Mouse (Mus musculus): Measurements from ENCODE around the gene Apoc1. TPM values are rescaled to one million over a fixed set of nuclear protein-coding genes. Genes with fewer than 3 reads are reported as not detected.
"Not testable (repeated sequence)": the region's sequence is repeated elsewhere in the genome, so short reads cannot be mapped to it uniquely, and the experiment has no call there.

The Apoc1 gene
- total and polyA plus RNA-seq, 3 experiments = 4.8 to 15.3 (median 12.3) TPM

GRCm38 (mm10) chr7:19688611-19689010 lies 3.8 kb downstream of the Apoc1 start:
- H3K27me3 ChIP-seq (ENCODE audit: insufficient read depth, low read length) = peaks cover 5% of the 10 kb centered on the region; the same call in 1 of the 2 replicates
- peaks cover 45% of the 10 kb centered on the region for H3K4me1 ChIP-seq (ENCODE audit: insufficient read depth, low read depth, low read length)
- DNase-seq (ENCODE audit: low spot score) (no peak), ATAC-seq (ENCODE audit: extremely low read depth, insufficient number of reproducible peaks, low FRiP score, poor library complexity, severe bottlenecking) (no peak)
- H3K9me3 ChIP-seq (replicated peaks) = no peaks in the 10 kb centered on the region
- no peaks in the 10 kb centered on the region for H3K36me3 ChIP-seq (replicated peaks)
- no peak for TF ChIP-seq GATA1 (IDR thresholded peaks at IDR 0.05; ENCODE audit: borderline replicate concordance, low read length)
- no peak for TF ChIP-seq GATA2 (IDR thresholded peaks at IDR 0.05; ENCODE audit: borderline replicate concordance, low read depth, low read length)
- TF ChIP-seq CTCF (IDR thresholded peaks at IDR 0.05; ENCODE audit: low read depth, low read length) = no peak
- TF ChIP-seq TAL1 (conservative IDR thresholded peaks at IDR 0.05; ENCODE audit: low read depth, low read length) = no peak
- TF ChIP-seq POLR2AphosphoS5 (IDR thresholded peaks at IDR 0.05; ENCODE audit: insufficient replicate concordance, low read depth, low read length) = no peak
- H3K4me3 ChIP-seq (ENCODE audit: low read depth, low read length) = no peak overlapping the region

- Histone ChIP-seq H3K4me3 (ENCODE audit: low read depth, low read length) (no peak overlapping the region), H3K4me1 (ENCODE audit: insufficient read depth, low read depth, low read length) (peaks cover 43% of the 10 kb centered on the region), H3K27me3 (ENCODE audit: insufficient read depth, low read length) (peaks cover 5% of the 10 kb centered on the region; the same call in 1 of the 2 replicates), H3K36me3 (replicated peaks) (no peaks in the 10 kb centered on the region), H3K9me3 (replicated peaks) (no peaks in the 10 kb centered on the region)
- TF ChIP-seq POLR2AphosphoS5 (IDR thresholded peaks at IDR 0.05; ENCODE audit: insufficient replicate concordance, low read depth, low read length) = no peak
- no peak for TF ChIP-seq GATA1 (IDR thresholded peaks at IDR 0.05; ENCODE audit: borderline replicate concordance, low read length)
- TF ChIP-seq TAL1 (conservative IDR thresholded peaks at IDR 0.05; ENCODE audit: low read depth, low read length) = no peak
- TF ChIP-seq GATA2 (IDR thresholded peaks at IDR 0.05; ENCODE audit: borderline replicate concordance, low read depth, low read length) = no peak
- no peak for TF ChIP-seq CTCF (IDR thresholded peaks at IDR 0.05; ENCODE audit: low read depth, low read length)
- DNase-seq (ENCODE audit: low spot score) = no peak
- no peak for ATAC-seq (ENCODE audit: extremely low read depth, insufficient number of reproducible peaks, low FRiP score, poor library complexity, severe bottlenecking)
Observed at GRCm38 (mm10) chr7:19688101-19688500, 4.4 kb downstream of the Apoc1 start.

GRCm38 (mm10) chr7:19686927-19687583 lies 5.4 kb downstream of the Apoc1 start:
- H3K9me3 ChIP-seq (replicated peaks); H3K36me3 ChIP-seq (replicated peaks); H3K27me3 ChIP-seq (ENCODE audit: insufficient read depth, low read length); DNase-seq (ENCODE audit: low spot score); H3K4me3 ChIP-seq (ENCODE audit: low read depth, low read length); ATAC-seq (ENCODE audit: extremely low read depth, insufficient number of reproducible peaks, low FRiP score, poor library complexity, severe bottlenecking): not testable (repeated sequence)
- H3K4me1 ChIP-seq (ENCODE audit: insufficient read depth, low read depth, low read length) = peaks cover 32% of the 10 kb centered on the region

GRCm38 (mm10) chr7:19686521-19686920 lies 5.9 kb downstream of the Apoc1 start:
- Histone ChIP-seq H3K27me3 (ENCODE audit: insufficient read depth, low read length) (peaks cover 5% of the 10 kb centered on the region; the same call in 1 of the 2 replicates), H3K9me3 (replicated peaks) (no peaks in the 10 kb centered on the region), H3K4me3 (ENCODE audit: low read depth, low read length) (no peak overlapping the region), H3K36me3 (replicated peaks) (no peaks in the 10 kb centered on the region), H3K4me1 (ENCODE audit: insufficient read depth, low read depth, low read length) (peaks cover 28% of the 10 kb centered on the region)
- ATAC-seq (ENCODE audit: extremely low read depth, insufficient number of reproducible peaks, low FRiP score, poor library complexity, severe bottlenecking) (no peak), DNase-seq (ENCODE audit: low spot score) (no peak)
- no peak for TF ChIP-seq CTCF (IDR thresholded peaks at IDR 0.05; ENCODE audit: low read depth, low read length)

GRCm38 (mm10) chr7:19685374-19685773 lies 7.1 kb downstream of the Apoc1 start:
- Histone ChIP-seq H3K4me3 (ENCODE audit: low read depth, low read length) (no peak overlapping the region), H3K4me1 (ENCODE audit: insufficient read depth, low read depth, low read length) (peaks cover 23% of the 10 kb centered on the region), H3K27me3 (ENCODE audit: insufficient read depth, low read length) (peaks cover 5% of the 10 kb centered on the region; the same call in 1 of the 2 replicates), H3K36me3 (replicated peaks) (no peaks in the 10 kb centered on the region), H3K9me3 (replicated peaks) (no peaks in the 10 kb centered on the region)
- TF ChIP-seq CTCF (IDR thresholded peaks at IDR 0.05; ENCODE audit: low read depth, low read length) (no peak), GATA1 (IDR thresholded peaks at IDR 0.05; ENCODE audit: borderline replicate concordance, low read length) (no peak), TAL1 (conservative IDR thresholded peaks at IDR 0.05; ENCODE audit: low read depth, low read length) (no peak), GATA2 (IDR thresholded peaks at IDR 0.05; ENCODE audit: borderline replicate concordance, low read depth, low read length) (no peak), POLR2AphosphoS5 (IDR thresholded peaks at IDR 0.05; ENCODE audit: insufficient replicate concordance, low read depth, low read length) (no peak)
- ATAC-seq (ENCODE audit: extremely low read depth, insufficient number of reproducible peaks, low FRiP score, poor library complexity, severe bottlenecking) (no peak), DNase-seq (ENCODE audit: low spot score) (no peak)

GRCm38 (mm10) chr7:19683771-19684201 lies 8.7 kb downstream of the Apoc1 start:
- no peaks in the 10 kb centered on the region for H3K9me3 ChIP-seq (replicated peaks)
- no peaks in the 10 kb centered on the region for H3K36me3 ChIP-seq (replicated peaks)
- ATAC-seq (ENCODE audit: extremely low read depth, insufficient number of reproducible peaks, low FRiP score, poor library complexity, severe bottlenecking) = no peak
- DNase-seq (ENCODE audit: low spot score) = no peak
- H3K4me1 ChIP-seq (ENCODE audit: insufficient read depth, low read depth, low read length) = peaks cover 19% of the 10 kb centered on the region
- no peak for TF ChIP-seq CTCF (IDR thresholded peaks at IDR 0.05; ENCODE audit: low read depth, low read length)
- TF ChIP-seq GATA2 (IDR thresholded peaks at IDR 0.05; ENCODE audit: borderline replicate concordance, low read depth, low read length) = no peak
- TF ChIP-seq GATA1 (IDR thresholded peaks at IDR 0.05; ENCODE audit: borderline replicate concordance, low read length) = no peak
- TF ChIP-seq TAL1 (conservative IDR thresholded peaks at IDR 0.05; ENCODE audit: low read depth, low read length) = no peak
- no peak for TF ChIP-seq POLR2AphosphoS5 (IDR thresholded peaks at IDR 0.05; ENCODE audit: insufficient replicate concordance, low read depth, low read length)
- no peak overlapping the region for H3K4me3 ChIP-seq (ENCODE audit: low read depth, low read length)
- peaks cover 5% of the 10 kb centered on the region; the same call in 1 of the 2 replicates for H3K27me3 ChIP-seq (ENCODE audit: insufficient read depth, low read length)

- DNase-seq (ENCODE audit: low spot score) (no peak), ATAC-seq (ENCODE audit: extremely low read depth, insufficient number of reproducible peaks, low FRiP score, poor library complexity, severe bottlenecking) (no peak)
- no peaks in the 10 kb centered on the region for H3K36me3 ChIP-seq (replicated peaks)
- H3K4me3 ChIP-seq (ENCODE audit: low read depth, low read length) = no peak overlapping the region
- H3K9me3 ChIP-seq (replicated peaks) = no peaks in the 10 kb centered on the region
- H3K27me3 ChIP-seq (ENCODE audit: insufficient read depth, low read length) = peaks cover 10% of the 10 kb centered on the region; the same call in 1 of the 2 replicates
- H3K4me1 ChIP-seq (ENCODE audit: insufficient read depth, low read depth, low read length) = peaks cover 19% of the 10 kb centered on the region
- TF ChIP-seq CTCF (IDR thresholded peaks at IDR 0.05; ENCODE audit: low read depth, low read length) = no peak
- no peak for TF ChIP-seq GATA2 (IDR thresholded peaks at IDR 0.05; ENCODE audit: borderline replicate concordance, low read depth, low read length)
- no peak for TF ChIP-seq GATA1 (IDR thresholded peaks at IDR 0.05; ENCODE audit: borderline replicate concordance, low read length)
Observed at GRCm38 (mm10) chr7:19682979-19683378, 9.5 kb downstream of the Apoc1 start.

All from G1E (cell line).